Mouse (Mus musculus) embryo, embryonic 10.5 days (tissue): ENCODE results near the gene Diaph2.
"Not testable (repeated sequence)": the region's sequence is repeated elsewhere in the genome, so short reads cannot be mapped to it uniquely, and the experiment has no call there.

Source experiments
- DNase-seq: peaks from one replicate; pipeline ENCODE4 v3.0.0-alpha.2; 2015; ENCODE audit warnings: low spot score

Gene Diaph2

DNA sequence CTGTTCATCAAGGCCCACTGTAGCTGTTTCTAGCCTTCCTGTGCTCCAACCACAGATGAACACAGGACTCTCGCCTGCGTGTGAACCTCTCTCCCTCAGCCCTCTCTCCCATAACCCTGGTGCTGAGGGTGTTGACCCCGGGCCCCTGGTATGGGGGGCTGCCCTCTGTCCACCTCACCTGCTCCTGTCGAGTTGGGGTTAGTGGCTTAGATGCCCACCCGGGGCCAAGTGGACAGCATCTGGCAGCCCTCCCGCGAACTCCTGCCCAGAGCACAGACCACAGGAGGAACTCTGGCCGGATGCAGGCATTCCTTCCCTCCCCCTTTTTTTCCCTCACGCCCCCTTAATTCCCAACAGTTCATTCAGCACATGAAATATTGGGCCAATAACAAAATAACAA lies 537.5 kb downstream of the Diaph2 start:
- DNase-seq = no peak

DNA sequence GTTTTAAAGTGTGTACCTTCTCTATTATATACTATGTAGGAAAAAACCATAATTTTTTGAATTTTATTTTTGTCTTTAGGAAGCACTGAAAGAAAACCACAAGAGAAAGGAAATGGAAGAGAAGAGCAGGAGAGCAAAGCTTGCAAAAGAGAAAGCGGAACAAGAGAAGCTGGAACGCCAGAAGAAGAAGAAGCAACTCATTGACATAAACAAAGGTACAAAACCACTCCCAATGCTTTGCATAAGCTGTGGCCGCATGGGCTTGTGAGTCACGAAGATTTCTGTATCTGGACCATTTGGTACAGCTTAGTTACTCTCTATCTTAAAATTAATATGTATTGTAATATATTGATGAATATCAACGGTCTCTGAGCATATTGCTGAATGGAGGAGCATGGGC lies 540.2 kb downstream of the Diaph2 start:
- no peak for DNase-seq

DNA sequence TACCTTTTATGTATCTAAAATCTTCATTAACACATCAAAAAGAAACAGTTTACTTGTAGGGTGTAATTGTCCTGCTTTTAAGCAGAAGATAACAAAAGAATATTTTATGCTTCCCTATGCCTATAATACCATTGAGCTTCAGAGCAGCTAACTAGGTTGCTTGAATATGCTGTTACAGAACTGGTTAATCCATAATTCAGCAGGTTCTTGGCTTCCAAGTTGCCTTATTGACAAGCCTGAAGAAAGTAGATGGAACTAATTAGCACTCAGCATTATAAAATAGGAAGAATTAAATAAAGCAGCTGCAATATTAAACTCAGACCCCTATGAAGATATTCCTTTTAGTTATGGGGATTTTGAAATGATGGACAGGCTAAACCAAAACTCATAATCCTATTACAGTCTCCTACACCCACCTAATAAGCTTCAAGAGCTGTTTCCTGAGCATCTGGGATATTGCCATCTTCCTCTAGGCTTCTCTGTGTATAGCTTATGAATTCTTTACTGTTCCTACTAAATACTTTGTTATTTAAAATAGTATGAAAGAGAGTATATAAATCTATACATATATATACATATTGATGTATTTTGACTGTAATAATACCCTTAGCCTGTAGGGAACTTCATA lies 601.4 kb downstream of the Diaph2 start:
- DNase-seq = no peak

DNA sequence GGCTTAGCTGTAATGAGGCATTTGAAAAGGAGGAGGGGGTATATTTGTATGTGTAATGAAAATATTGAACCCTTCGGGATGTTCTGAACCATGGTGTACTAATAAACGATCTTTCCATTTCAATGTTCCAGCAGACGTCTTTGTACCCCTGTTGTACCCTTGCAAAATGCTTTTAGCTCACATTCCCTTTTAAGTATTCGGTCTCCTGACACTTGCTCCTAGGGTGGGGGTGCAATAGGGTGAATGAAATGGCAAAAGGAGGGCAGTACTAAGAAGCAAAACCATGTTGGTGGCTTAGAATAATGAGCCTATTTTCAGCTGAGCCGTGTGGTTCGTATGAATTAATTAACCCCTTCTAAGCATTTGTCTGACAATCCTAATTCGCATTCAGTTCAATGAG lies 601.9 kb downstream of the Diaph2 start:
- no peak for DNase-seq

DNA sequence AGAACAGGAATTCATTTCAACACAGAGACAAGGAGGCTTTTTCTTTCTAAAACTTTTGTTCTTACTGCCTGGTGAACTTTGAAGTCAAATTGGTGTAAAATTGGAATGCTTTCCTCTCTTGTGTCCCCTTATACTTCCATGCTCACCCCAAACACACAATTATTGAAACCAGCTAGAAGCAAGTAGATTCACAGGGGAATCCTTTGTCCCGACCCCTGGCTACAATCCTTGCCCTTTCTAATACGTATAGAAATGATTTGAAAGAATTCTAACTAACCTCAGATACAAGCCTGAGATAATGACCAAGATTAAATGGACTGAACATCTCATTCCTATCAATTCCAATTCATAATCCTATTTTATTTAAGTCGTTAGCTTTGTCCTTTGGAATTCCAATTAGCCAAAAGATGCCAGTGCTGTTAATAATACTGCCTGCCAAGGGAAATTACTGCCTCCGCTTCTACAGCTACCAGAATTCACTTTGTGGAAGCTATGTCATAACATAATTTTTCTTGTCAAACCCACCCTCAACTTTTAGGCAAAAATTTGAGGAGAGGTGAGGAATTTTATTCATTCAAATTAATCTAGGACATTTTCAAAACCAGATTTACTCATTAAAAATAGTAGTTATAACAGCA lies 644.1 kb downstream of the Diaph2 start:
- DNase-seq = no peak

DNA sequence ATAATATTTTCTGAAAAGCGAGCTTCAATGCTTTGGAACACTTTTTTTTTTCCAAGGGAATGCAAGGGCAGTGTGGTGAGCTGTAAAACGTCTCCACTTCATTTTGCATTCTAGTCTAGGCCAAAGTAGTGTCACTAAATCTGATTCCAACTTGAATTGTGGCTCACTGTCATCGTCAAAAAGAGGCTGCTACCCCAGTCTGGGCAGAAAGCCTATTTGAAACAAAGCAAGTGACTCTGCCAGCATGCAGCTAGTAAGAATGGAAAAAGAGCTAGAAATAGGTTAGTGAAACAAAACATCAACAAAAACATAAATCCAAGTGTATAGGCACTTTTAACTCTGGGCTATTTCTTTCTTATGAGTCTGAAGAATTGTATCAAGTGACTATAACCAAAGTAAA lies 653.7 kb downstream of the Diaph2 start:
- no peak for DNase-seq

DNA sequence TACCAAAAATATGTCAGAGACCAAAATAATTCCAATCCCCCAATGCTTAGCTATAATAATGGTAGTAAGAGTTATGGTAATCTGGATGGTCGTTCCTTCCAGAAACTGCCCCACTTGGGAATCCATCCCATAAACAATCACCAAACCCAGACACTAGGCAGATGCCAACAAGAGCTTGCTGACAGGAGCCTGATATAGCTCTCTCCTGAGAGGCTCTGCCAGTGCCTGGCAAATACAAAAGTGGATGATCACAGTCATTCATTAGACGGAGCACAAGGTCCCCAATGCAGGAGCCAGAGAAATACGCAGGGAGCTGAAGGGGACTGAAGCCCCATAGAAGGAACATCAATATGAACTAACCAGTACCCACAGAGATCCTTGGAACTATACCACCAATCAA lies 657.9 kb downstream of the Diaph2 start:
- not testable (repeated sequence) for DNase-seq

DNA sequence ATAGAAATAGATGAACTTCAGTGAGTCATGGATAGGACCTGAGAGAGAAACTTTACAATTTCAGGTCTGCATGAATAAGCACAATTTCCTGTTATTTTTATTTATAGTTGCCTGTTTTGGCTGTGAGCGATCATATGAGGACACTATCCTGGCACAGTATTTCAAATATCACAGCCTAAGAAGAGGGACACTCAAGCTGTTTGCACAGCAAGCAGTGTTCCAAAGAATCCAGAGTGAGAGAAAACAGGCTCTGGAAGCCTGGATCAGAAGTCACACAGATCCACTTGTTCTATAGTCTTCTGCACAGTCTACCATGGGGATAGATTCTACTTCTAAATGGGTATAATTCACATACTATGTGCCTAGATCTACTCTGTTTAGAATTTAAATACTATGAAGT lies 659.4 kb downstream of the Diaph2 start:
- no peak for DNase-seq

DNA sequence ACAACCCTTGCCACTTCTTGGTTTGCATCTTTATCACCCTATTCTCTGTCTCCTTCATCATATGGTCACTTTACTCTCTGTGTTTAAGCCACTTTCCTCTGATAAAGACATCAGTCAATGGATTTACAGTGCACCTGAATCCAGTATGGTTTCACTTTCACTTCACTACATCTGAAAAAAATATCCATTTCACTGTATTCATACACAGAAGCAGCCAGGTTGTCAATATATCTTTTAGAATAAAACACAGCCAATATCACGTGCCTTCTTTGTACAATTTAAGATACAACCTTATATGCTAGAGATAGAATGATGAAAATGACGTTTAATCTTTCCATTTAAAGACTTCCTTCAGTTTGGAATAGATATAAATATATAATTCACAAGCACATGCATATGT lies 673.6 kb downstream of the Diaph2 start:
- DNase-seq = no peak

DNA sequence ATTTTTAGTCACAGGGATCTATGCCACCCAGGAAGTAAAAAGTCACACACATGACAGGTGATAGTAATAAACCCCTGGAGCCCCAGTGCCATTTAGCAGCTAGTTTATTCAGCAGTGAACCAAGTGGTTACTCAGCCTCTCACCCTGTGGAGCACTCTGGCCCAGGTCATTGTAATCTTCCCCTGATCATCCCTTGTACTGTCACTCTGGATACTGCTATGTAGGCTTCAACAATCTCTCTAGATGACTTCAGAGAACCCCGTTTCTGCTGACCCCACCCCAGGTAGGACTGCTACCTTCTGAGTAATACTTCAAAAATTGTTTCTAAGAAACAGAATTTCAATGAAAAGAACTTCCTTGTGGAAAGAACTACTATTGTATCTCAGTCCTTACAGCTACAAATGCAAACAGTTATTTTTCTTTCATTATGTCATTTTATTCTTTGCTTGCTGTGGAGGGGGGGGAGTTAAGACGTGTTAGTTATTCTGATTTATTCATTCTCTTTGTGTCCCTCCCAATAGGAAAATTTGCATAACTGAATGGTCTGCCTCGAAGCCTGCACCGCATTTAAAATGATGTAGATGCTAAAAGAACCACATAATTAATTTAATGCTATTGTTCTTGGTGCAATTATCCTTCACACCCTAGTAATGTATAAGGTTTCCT lies 702.4 kb downstream of the Diaph2 start:
- no peak for DNase-seq

DNA sequence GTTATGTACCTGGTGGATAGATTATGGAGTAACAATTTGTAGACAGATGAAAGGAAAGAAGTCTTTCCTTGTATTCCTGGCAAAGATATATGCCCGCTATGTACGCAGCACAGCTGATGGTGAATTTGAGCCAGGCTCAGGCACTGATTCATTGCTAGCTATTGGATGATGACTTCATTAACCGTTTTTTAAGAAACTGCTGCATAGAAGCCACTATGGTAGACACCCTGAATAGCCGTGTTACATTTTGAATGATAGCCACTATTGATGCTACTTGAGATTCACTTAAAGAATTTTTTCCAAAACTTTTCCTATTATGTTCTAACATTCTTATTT lies 702.9 kb downstream of the Diaph2 start:
- no peak for DNase-seq

DNA sequence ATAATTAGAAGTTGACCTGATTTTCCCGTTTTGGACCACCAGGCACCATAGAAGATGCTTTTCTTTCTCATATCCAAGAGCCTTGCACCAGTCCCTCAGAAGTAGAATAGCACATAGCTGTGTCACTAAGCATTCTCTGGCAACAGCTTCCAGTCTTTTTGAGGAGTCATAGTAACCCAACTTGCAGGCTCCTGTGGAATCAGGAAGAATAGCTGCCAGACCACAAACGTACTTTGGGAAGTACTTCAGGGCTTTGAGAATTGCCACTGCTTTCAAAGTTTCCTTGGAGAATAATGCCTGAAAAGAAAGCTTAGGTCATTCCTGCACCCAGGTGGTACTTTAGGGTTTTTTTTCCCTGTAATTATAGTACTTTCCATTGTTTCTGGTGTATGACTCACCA lies 723.6 kb downstream of the Diaph2 start:
- DNase-seq = no peak

DNA sequence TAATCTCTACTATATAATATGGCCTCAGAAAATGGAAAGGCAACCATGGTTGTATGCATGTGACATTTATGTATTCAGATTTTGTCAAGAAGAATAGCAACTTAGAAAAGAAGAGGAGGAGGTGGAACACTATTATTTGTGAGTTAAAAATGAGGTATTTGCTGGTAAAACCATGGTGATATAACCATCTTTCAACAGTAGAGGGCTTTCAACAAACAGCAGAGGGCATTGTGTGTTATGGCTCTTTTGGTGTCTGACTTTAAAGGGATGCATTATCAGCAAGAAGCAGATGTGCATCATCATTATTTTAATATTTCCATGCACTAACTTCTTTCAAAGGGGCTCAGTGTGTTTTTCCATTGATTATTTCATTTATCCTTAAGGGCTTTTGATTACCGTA lies 731.3 kb downstream of the Diaph2 start:
- DNase-seq = no peak

DNA sequence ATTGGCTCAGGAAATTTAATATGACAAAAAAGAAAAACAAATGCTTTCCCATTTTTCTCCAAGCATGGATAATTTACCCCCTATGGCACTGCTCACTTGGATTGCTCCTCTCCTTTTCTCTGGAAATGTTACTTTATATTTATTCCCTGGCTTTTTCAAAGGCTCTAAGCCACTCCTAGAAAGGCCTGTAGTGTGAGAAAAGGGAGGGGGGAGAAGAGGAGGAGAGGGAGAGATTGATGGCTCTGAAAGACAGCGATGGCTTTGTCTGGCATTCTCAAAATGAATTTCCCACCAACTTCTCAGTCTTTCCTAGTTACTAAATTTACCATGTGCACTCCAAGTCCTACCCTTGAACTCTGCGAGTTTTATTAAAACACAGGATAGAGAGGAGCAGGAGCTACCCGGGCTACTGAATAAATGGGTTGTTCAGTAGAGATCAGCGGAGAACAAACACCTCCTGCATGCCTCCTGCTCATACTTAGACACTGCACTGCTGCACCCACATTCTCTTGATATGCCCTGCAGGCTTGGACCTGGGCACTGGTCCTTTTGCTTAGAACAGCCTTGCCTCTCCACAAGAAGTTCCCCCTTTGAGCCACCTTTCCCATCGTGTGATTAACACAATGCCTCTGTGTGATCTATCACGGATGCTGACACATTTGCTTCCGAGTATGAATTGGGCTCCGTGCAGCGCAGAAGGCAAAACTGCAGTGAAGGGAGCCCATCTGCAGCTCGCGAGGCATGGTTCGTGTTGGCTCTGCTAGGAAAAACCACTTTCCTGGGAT lies 753.3 kb downstream of the Diaph2 start:
- DNase-seq = peak; percentile 4

DNA sequence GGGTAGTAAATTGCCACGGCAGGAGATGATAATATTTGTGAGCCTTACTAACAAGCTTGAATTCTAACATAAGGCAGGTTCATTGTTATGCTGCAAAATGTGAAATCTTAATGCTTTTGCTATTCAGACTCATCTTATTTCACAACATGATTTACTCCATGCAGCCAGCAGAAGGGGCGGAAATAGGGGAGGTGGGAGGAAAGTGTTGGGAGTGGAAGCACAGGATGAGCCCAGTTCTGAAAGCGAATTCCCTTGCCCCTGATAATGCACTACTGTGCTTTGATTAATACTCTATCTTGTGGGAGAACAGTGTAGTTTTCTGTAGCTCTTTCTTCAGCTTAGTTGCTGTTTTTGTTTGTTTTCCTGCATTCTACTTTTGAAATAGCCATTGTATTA lies 753.9 kb downstream of the Diaph2 start:
- no peak for DNase-seq

DNA sequence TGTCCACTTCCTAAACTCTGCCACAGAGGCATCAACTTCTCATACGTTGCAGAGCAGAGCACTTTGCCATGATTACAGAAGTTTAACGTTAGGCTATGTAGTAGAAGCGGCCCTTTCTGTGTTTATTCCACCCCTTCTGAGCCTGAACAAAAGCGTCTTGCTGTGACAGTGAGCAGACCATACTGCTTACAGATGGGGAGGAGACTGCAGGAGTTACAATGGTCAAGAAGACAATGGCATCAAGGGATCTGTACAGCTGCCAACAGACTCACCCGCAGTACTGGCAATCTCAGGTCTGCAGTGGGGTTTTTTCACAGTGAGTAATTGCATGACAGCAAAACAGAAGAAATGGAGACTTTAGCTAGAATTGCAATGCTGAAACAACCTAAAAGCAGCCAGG lies 756.1 kb downstream of the Diaph2 start:
- peak; percentile 6 for DNase-seq
